Mouse (Mus musculus): Measurements from ENCODE around the gene Pgap3. TPM values are rescaled to one million over a fixed set of nuclear protein-coding genes. Genes with fewer than 3 reads are reported as not detected.

Gene Pgap3
- 1 to 10 TPM; 4.6 to 5.6 TPM for total RNA-seq (2021)
- long read RNA-seq, experiment 1, transcript Pgap3-202 (8 exons, 2,419 nt) = major isoform, 6 of 9 reads
- long read RNA-seq, experiment 1, partial matches to known transcripts = 2 of 9 reads
- long read RNA-seq, experiment 1, other reads (novel, unspliced or antisense) = 1 of 9 reads
- long read RNA-seq, experiment 2, partial matches to known transcripts = 0 of 6 reads
- long read RNA-seq, experiment 2, other reads (novel, unspliced or antisense) = 3 of 6 reads

DNA sequence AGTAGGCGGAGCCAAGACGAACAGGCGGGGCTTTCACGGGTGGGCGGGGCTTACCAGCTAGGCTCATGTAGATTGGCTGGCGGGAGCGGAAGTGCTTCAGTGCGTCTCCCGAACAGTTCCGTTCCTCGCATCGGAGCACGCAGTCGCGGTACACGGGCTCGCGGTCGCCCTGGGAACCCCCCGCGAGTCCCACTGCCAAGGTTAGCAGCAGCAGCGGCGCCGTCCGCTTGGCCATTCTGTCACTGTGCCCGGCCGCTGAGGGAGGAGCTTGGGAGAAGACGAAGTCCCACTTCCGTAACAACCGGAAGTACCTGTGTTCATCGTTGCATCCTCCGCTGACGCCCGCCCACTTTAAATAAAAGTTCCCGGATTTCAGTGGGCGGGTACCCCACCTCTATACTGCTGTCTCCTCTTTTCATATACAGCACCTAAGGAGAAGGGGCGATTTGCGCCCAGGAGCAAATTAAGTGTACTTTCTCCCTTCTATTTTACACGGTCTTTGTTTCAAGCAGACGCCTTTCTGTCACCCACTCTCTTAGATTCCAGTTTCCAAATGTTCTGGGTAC is at the start of gene Pgap3:
TSS of gene Pgap3 (minus strand) at position 330 of the 566 bp plus-strand sequence.
- peak; percentile 59 to 85 for DNase-seq (ENCODE audit: low spot score in 2 of 2)

DNA sequence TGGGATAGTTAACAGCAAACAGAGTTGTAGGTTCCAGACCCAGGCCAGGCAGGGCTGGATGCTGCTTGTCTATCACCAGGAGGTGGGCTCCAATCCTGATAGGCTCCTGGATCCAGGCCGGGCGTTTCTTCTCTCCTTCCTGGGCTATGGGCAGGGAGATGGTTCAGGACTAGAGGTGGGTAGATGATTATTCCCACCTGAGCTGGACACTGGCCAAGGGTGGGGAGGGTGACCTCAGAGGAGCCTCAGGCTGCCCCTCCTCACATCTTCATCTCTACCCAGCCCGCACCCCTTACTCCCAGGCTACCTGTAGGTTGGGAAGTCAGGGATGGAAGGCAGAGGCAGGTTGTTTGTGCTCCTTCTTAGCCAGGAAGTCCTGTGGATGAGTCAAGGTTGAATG is 49.1 kb upstream of the Pgap3 start:
- no peak for DNase-seq (ENCODE audit: low spot score in 2 of 2)

DNA sequence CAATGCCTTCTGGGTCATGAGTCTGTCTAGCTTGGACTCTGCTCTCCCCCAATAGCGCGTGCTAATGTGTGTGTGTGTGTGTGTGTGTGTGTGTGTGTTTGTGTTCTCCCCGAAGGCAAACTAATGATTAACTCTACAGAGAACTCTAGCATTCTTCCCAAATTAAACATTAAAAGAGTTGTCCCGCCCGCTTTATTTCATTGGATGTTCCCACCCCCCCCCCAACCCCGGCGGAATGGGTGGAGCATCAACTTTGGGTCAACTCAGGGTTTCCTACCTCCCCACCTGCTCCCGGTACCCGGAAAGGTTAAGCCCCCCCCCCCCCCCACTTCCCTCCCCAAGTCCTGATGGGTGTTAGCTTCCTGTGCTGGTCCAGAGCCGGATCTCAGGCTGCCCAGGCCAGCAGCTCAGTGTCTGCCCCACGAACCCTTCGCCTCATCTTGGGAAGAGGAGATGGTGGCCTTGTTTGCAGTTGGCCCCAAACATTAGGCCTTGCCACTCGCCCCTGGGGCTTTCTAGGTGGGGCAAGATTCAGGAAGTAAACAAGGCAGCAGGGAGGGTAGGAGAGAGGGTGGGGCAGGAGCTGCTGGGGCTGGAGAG is 48.0 kb upstream of the Pgap3 start:
- no peak for DNase-seq (ENCODE audit: low spot score in 2 of 2)

DNA sequence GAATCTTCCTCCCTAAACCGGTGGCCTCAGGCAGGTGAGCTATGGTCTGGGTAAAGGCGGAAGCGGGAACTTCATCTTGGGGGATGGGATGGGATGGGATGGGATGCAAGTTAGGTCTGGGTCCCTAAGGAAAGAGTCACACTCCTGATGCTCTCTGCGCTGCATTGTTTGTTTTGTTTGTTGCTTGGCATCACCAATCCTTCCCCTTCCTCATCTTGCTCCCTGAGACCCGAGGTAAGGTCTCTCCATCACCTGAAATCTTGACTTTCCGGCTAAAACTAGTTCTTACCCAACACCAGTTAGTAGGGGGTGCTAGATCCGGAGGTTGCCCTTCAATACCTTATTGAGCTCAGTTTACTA is 47.2 kb upstream of the Pgap3 start:
- DNase-seq (ENCODE audit: low spot score in 2 of 2) = no peak

DNA sequence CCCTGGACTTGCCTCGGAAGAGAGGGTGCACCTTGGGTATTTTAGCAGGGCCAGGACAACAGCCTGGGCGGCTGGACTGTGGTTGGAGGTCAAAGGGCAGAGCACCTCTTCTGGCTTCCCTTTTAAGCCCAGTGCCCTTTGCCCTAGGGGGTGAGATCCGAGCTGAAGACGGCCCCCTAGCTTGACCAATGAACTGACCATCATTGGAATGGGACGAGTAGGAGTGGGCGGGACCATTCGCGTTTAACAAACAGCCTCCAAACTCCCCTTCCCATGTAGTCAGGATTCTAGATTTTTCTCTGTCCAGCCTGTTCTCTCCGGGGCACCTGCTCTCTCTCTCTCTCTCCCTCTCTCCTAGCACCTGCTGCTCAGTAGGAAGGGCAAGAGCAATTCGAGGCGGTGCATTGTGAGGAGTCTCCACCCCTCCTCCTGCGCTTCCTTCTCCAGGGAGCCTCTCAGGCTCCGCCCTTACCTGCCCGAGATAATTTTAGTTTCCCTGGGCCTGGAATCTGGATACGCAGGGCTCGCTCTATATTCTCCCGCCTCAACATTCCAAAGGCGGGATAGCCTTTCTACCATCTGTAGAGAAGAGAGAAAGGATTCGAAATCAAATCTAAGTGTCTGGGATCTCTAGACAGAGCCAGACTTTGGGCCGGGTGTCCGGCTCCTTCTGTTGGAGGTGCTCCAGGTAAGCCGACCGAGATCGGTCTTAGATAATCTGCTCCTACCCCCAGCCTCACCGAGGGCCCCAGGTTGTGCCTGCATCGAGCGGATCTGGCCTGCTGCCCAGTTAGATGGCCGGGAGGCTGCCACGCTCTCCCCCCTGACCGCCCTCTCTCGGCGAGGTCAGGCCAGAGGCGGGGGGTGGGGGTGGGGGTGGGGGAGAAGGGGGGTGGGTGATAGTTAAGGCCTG is 46.5 kb upstream of the Pgap3 start:
- DNase-seq (ENCODE audit: low spot score in 2 of 2) = no peak

DNA sequence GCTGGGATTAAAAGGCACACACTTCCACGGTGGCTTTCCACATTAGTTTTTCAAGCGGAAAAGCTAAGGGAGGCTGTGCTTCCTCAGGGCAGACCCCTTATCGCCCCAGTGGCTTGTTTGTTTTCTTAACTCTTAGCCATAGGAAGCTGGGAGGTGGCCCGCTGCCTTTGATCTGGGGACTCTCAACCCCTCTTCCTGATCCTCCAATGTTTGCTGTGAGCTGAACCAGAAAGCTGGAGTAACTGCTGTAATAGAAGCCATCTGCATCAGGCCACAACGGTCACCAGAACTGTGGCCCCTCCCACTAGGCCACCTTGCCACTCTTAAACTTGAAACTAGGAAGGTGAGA is 45.9 kb upstream of the Pgap3 start, which contains the start of gene Grb7:
TSS of gene Grb7 (plus strand) at position 182 of the 349 bp plus-strand sequence.
- DNase-seq (ENCODE audit: low spot score in 2 of 2) = no peak

DNA sequence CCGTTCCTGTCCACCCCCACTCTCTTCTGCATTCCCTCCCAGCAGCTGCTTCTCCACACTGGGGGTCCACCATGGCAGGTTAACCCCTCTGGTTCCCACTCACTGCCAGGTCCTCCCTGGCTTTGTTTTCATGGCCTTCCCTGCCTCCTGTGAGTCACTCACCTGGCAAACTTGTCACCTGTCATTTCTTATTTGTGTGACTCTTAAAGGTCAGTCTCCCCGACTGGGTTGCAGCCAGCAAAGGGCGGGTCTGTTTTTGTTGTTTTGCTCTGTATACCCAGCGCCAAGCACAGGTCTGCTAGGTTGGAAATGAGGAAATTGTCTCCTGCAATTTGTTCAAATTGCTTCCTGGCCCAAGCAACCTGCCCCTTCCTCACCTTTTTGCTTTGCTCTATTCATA is 45.4 kb upstream of the Pgap3 start:
- DNase-seq (ENCODE audit: low spot score in 2 of 2) = no peak

DNA sequence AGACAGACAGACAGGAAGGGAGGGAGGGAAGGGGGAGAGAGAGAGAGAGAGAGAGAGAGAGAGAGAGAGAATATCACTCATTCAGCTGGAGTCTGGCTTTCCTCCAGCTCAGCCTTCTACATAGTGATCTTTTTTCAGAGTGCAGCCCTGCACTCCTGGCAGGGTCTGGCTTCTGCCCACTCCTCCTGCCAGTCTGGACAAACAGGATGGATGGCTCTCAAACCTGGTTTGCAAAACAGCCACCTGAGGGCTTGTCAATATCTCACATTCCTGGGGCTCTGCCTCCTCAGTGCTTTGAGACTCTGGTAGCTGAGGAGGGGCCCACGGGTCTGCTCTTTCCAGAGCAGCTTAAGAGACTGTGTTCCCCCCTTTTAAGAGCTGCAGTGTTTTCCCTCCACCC is 44.9 kb upstream of the Pgap3 start:
- DNase-seq (ENCODE audit: low spot score in 2 of 2) = no peak

DNA sequence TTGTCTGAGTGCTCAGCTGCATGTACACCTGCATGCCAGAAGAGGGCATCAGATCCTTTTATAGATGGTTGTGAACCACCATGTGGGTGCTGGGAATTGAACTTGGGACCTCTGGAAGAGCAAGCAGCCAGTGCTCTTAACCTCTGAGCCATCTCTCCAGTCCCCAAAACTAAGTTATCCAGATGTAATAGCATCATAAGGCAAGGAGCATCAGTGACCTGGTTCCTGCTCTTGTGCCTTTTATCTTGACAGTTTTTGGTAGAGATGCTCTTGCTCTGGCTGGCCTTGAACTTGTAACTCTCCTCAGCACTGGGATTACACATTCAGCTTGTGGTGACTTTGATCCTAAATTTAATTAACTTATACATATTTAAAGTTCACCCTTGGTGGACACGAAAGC is 43.4 kb upstream of the Pgap3 start:
- no peak for DNase-seq (ENCODE audit: low spot score in 2 of 2)

DNA sequence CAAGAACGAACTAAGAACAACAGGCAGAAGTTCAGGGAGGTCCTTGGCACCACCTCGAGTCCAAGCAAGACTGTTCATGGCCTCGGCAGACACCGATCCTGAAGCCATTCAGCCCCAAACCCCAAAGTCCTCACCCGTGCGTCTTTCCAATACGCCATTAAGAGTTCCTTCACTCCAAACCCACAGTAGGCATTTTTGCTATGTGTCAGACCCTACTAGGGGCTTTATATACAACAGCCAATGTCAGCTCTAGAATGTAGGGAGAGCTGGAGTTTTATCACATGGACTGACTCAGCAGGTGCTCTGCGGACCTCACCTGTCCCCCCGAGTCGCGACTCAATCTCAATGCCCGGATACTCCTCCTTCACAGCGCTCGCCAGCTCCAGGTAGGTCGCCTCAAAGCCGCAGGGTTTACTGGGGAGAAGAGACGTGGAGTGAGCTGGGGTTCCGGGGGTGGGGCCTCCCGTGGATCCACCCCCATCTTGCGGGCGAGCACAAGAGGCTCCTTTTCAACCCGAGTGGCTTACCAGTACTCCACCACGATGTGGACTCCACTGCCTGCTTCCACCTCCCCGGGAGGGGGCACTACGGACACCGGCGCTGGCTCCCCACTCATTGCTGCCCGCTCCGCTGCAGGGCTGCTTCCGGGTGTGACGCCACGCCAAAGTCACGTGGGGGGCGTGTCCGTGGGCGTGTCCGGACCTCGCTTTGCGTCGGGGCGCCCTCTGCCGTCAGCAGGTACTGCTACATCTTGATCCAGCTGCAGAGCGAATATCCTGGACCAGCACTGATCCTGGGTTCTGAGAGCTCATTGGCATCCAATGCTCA is 38.3 kb upstream of the Pgap3 start, which contains the start of gene Mien1:
TSS of gene Mien1 (minus strand) at position 661 of the 828 bp plus-strand sequence.
- peak; percentile 96 to 97 for DNase-seq (ENCODE audit: low spot score in 2 of 2)

DNA sequence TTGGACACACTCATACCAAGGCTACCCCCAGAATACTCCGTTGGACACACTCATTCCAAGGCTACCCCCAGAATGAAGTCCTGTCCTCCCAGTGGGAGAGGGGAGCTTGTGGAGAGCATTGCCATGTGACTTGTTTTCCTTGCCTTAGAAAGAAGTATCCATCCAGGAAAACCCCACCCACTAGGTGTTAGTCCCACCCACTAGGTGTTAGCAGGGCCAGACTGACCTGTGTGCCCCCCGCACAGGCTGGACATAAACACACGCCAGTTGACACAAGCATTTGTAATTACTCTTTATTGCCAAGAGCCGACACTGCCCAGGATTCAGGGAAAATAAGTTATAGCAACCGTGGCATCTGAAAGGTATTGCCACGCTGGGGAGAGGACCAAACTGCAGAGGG is 37.2 kb upstream of the Pgap3 start:
- no peak for DNase-seq (ENCODE audit: low spot score in 2 of 2)

DNA sequence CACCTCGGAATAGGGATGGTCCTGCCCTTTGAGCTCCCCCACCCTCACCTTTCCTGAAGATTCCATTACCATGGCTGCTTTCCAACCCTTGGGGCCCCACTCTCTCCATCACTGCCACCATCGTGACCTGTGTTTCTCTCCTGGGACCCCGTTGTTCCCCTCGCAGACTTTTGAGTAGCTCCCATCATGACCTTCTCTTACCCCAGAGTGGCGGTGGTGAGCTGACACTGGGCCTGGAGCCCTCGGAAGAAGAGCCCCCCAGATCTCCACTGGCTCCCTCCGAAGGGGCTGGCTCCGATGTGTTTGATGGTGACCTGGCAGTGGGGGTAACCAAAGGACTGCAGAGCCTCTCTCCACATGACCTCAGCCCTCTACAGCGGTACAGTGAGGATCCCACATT is 35.4 kb upstream of the Pgap3 start:
- DNase-seq (ENCODE audit: low spot score in 2 of 2) = no peak

DNA sequence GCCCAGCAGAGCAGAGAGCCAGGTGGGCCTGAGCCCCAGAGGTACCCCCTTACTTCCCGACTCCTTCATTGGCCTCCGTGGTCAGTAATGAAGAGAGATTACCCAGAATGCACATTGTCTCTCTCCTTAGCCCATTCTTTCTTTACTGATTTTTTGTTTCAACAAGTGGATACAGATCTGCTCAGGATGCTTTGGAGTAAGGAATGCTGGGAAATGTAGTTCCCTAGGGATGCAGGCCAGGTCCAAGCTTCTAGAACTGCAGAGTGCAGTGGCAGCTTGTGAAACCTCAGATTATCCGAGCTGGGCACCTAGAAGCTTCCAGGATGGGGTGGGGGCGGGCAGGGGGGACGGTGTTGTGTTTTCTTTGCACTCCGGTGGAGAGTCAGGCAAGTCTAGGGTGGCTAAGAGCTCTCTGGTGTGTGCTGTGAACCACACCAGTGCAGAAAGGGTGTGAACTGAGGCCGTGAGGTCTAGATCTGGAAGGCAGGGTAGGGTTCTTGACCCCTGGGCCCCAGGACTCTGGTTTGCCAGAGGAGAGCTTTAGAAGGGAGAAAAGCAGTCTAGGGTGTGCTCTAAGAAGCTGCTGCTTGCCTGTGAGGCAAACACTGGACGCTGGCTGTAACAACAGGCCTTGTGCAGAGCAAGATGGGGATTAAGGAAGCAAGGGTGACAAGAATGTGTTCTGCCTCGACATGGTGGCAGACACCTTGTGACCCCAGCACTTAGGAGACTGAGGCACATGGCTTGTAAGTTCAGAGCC is 31.6 kb upstream of the Pgap3 start:
- DNase-seq (ENCODE audit: low spot score in 2 of 2) = no peak

DNA sequence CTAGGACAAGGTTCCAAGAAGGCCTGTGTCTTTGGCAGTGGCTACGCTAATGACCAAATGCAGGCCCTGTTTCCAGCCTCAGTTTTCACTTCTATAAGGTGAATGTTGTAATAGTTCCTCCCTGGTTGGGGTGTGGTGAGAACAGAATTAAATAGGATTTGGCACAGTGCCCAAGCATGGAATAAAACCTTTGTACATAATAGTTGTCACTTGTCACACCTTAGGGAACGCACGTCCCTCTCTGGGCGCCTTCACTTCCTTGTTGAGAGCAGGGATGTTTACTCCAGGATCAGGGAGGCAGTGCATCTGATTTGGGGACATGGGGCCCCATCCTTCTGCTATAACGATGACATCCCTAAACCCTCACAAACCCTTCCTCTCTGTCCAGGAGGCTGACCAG is 28.1 kb upstream of the Pgap3 start:
- DNase-seq (ENCODE audit: low spot score in 2 of 2) = no peak

DNA sequence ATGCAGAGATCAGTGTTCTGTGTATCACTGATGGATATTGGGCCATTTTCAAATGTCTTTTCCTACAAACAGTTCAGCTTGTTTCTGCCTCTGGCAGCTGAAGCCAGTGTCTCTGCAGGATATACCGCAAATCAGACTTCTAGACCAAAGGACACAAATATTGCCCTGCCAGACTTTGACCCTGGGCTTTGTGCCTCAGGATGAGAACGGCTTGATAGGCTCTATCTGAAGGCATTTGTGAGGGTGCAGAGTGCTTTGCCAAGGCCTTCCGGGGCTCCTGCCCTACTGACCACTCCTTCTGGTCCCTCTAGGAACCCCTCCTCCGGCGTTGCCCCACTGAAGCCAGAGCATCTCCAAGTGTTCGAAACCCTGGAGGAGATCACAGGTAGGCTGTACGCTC is 26.3 kb upstream of the Pgap3 start:
- DNase-seq (ENCODE audit: low spot score in 2 of 2) = no peak

DNA sequence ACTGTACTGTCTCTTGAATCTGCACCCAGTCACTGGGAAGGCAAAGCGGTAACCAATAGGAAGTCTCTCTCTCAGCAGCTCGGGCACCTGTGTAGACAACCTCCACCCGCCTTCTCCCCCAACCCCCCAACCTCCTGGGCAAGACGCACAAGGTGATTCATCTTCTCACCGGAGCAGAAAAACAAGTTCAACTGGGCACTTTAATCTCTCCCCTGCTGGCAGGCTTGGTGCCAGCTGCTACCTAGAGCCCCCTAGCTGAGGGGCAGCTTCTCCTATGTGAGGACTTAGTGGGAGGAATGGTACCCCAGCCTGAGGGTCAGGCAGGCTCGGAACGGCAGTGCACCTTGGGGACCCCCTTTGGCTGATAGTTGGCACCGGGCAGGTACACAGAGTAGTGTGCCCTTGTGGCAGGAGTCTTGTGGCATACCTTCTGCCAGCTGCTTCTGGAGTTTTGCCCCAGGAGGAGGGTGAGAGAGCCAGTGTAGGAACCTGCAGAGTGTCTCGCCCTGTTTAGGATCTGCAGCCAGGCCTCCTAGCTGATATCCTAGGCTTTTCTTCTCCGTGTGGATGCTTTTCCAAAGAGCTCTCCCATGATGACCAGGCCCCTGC is 18.8 kb upstream of the Pgap3 start:
- DNase-seq (ENCODE audit: low spot score in 2 of 2) = no peak

DNA sequence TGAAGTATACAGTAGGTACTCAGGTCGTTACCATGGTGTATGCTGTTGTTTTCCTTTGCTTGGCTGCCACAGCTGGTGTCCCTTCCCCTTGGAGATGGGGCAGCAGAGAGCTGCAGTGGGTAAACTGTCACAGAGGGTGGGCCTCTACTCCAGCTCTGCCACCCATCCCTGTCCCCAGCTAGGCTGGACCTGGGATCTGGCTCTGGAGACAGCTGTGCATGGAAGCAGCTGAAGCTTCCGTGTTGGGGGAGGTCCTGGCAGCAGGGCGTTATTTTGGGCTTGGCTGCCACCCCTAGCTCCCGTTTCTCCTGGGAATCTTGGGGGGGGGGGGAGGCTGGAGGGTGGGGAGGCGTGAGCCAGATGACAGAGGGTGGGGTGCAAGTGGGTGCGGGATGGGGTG is 18.0 kb upstream of the Pgap3 start:
- DNase-seq (ENCODE audit: low spot score in 2 of 2) = no peak

DNA sequence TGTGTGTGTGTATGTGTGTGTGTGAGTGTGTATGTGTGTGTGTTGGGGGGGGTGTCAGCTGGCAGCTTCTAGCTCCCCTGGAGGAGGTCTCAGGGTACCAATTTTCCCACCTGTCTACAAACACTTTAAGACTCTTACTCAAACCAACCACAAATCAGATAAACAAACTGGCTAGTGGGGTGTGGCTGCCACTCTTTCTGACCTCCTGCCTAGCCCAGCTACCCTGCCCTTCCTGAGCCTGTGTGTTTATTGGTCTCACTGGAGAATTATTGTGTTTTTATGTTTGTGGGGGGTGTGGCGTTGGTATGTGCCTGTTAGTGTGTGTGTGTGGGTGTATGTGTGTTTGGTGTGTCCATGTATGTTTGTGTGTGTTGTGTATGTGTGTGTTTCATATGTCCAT is 16.8 kb upstream of the Pgap3 start:
- DNase-seq (ENCODE audit: low spot score in 2 of 2) = no peak

DNA sequence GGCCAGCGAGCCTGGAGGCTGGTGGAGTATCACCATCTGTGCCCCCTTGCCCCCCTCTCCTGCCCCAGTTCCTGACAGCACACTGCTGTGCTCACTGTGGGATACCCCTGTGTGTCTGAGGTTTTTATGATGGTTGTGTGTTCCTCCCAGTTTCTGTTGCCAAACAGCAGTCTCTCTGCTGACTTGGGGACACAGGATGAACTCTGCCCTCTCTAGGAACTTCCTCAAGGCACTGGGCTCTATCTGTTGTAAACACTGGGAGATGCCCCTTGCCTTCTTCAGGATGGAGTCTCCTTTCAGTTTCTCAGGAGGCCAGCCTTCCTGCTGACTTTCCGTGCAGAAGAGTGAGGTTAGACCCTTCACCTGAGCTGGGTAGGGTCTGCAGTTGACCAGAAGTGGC is 13.9 kb upstream of the Pgap3 start:
- no peak for DNase-seq (ENCODE audit: low spot score in 2 of 2)

DNA sequence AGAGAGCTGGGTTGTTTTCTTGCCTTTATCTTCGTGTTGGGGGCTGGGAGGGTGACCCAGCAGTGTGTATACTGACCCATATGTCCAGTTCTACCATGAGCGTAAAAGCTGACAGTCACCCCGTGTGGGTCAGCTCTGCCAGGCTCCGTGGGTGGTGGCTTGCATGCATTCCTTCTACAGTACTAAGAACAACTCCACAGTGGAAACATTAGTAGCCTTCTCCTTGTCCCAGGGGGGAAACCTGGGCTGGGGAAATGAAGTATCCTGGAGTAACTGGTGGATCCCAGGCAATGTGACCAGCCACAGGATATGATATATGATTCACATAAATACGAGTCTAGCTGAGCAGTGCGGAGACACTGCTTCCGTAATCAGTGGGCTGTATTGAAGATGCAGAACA is 13.4 kb upstream of the Pgap3 start:
- no peak for DNase-seq (ENCODE audit: low spot score in 2 of 2)

All from gastrocnemius, postnatal 4 days (tissue).